Mouse (Mus musculus) urinary bladder, adult 2 months (tissue): ENCODE measurements around the gene Cep83. TPM values are rescaled to one million over a fixed set of nuclear protein-coding genes. Genes with fewer than 3 reads are reported as not detected.
A peak's percentile ranks its signal among the peaks of the same experiment; 100 is the strongest.
"Not testable (repeated sequence)": the region's sequence is repeated elsewhere in the genome, so short reads cannot be mapped to it uniquely, and the experiment has no call there.

ENCODE experiments used
- DNase-seq: peaks from one replicate; pipeline ENCODE4 v3.0.0; 2022; ENCODE audit warnings: low spot score
- polyA plus RNA-seq: library from polyadenylated mRNA; depleted of rRNA; stranded (reverse); fragments of >200 nt; gene quantifications from 2 replicates; pipeline ENCODE4 v1.2.3, GENCODE M21; 2012; rRNA removed

The Cep83 gene
- 10.1 and 10.8 TPM in 2 replicates for polyA plus RNA-seq

DNA sequence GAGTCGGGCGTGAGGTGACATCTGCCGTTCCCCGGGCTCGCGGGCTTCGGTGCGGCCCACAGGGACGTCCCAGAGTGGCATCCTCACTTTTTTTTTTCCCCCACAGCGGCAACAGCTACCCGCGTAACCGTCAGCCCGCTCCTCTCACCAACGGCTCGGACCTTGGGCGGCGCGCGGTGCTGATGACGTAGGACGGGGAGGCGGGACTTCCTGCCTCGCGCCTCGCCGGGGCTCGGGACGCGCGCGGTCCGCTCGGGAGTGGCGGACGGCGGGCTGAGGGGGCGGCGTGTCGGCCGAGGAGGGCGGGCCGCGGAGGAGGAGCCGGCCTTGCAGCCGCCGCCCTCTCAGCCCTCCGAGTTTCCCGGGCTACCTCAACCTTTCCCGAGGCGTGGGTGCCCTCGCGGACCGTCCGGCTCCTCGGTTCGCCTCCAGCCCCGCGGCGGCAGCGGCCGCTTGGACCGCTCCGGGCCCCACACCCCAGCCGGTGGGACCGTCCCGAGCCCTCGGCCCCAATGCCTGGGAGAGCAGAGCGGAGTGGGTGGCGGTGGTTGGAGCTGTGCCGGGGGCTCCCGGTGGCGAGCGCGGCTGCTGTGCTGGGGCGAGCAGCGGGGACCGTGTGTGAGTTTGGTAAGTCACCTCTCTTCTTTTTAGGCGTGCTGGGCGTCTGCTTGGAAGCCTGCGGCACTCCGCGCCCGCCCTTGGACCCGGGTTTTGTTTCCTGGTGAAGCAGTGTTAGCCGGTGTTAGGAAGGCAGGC is at the start of gene Cep83:
Cep83 (plus strand) TSS at position 235 of the 756 bp plus-strand sequence.
- peak; percentile 89 for DNase-seq

DNA sequence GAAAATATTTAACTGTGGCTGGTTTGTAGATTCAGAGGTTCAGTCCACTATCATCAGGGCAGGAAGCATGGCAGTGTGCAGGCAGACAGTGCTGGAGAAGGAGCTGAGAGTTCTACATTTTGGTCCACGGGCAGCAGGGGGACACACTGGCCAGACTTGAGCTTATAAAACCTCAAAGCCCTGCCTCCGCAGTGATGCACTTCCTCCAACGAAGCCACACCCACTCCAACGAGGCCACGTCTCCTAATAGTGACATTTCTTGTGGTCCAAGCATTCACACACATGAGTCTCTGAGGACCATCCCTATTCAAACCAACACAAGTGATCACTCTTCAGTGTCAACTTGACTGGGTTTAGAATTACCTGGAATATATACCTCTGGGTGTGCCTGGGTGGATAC is 49.2 kb upstream of the Cep83 start:
- DNase-seq: no peak

GRCm38 (mm10) chr10:94640067-94640466 is 48.4 kb upstream of the Cep83 start:
- DNase-seq: no peak

GRCm38 (mm10) chr10:94664036-94664435 is 24.4 kb upstream of the Cep83 start:
- no peak for DNase-seq

- DNase-seq: no peak
Measured at GRCm38 (mm10) chr10:94664455-94664854, 24.0 kb upstream of the Cep83 start.

DNA sequence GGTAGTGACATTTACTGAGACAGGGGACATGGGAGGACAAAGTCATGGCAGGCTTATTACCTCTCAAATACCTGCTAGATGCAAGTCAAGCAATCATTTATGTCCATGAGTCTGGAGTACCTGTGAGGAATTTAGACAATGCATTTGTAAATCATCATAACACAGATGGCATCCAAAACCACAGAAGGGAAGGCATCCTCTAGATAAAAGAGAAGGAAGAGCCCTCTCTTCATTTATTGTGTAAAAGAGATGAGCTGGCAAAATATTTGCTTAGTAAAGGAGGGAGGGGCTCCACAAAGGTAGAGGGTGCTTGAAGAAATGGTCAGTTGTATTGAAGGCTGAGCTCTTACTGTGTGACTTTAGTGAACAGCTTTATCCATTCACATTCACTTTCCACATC is 20.3 kb upstream of the Cep83 start:
- no peak for DNase-seq

GRCm38 (mm10) chr10:94687801-94688419 is 544 bp upstream of the Cep83 start:
- no peak for DNase-seq

DNA sequence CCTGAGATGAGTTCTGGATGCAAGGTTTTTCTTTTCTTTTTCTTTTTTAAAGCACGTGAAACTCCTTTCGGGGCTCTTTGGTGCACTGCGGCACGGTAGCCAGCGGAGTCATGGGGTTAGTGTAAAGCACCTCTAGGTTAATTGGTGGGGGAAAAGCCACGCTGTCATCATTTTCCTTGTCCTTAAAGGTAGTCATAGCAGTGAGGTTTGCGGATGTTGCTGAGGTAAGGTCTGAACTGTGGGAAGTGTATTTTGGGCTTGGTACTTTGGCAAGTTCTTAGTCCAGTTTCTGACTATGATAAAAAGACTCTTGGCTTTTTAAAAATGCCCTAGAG is 689 bp downstream of the Cep83 start:
- DNase-seq: no peak

GRCm38 (mm10) chr10:94690376-94690775 is 1.9 kb downstream of the Cep83 start:
- no peak for DNase-seq

DNA sequence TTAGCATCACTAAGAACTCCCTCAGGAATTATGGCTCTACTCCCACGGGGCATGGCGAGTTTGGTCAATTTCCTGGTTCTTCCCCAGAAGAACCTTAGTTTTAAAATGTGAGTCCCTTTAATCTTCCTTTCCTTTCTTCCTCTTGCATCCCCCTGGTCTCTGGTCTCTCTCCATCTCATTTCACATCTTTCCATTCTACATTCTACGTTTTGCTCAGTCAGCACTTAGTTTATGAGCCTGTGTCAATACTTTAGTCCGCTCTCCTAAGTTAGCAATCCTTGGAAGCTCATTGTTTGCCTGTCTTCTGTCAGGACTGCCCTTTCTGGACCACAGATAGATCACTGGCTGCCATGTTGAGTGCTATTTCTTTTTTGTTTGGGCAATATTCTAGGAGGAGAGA is 3.7 kb downstream of the Cep83 start:
- no peak for DNase-seq

DNA sequence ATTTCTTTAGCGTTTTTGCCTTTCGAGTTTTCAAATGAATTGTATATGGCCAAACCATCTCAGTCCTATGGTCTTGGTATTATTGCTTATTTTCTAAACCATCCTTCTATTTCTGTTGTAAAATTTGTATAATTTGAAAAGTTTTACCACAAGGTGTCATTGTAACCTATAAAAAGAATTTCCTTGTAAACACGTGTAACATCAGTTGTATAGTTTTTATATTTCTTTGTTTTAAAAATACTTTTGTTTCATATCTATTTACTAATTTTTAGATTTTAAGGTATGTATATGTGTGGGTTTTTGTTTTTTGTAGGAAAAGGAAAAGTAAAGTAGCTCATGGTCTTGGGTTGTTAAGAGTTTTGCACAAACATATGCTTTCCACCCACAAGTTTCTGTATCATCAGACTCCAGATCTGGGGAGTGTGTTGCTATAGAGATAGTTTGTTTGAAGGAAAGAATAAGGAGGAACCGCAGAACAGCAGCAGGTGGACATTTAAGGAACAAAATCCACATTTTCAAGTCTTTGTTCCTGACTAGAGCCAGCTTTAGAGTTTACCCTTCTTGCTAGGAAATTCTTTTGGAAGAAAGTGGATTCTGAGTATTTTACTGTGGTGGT is 17.3 kb downstream of the Cep83 start:
- DNase-seq: no peak

- no peak for DNase-seq
Measured at GRCm38 (mm10) chr10:94706695-94707094, 18.2 kb downstream of the Cep83 start.

- no peak for DNase-seq
Measured at GRCm38 (mm10) chr10:94709622-94710319, 21.3 kb downstream of the Cep83 start.

- DNase-seq: no peak
Measured at GRCm38 (mm10) chr10:94710320-94710695, 21.9 kb downstream of the Cep83 start.

DNA sequence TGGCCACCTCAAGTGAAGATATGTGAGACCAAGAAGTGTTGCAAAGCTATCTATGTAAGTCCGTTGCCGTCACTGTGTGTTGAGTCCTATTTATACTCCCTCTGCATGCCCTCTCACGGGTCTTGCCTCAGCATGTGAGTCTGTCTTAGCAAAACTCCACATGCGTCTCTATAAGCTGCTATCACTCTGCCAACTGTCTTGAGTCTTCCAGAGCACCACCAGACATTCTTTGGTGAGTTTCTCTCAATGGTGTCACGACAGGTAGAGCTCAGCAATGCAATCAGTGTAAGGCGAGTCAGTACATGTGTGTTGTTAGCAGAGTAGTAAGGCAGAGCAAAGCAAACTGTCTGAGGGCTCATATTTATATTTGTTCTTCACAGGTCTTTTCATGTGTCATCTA is 31.8 kb downstream of the Cep83 start:
- no peak for DNase-seq

GRCm38 (mm10) chr10:94728053-94728452 is 39.6 kb downstream of the Cep83 start:
- DNase-seq: not testable (repeated sequence)

GRCm38 (mm10) chr10:94730445-94730844 is 42.0 kb downstream of the Cep83 start:
- no peak for DNase-seq

GRCm38 (mm10) chr10:94734829-94735228 is 46.4 kb downstream of the Cep83 start:
- no peak for DNase-seq

DNA sequence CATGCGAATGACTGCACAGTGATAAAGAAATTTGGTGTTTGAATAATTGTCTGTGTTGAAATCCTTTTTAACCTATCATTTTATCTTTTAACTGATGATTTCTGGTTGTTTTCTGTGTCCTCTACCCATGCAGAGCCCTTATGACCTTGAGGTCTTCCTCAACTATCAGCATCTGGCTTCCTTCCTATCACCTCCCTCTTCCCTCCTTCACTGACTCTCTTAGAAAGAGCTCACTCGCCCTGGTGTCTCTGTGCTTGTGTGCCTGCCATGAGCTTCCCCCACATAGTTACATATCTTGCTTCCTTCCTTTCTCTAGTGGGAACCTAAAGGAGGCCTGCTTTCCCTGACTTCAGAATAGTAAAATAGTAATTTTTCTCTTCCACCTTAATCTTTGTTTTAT is 51.8 kb downstream of the Cep83 start:
- DNase-seq: no peak

DNA sequence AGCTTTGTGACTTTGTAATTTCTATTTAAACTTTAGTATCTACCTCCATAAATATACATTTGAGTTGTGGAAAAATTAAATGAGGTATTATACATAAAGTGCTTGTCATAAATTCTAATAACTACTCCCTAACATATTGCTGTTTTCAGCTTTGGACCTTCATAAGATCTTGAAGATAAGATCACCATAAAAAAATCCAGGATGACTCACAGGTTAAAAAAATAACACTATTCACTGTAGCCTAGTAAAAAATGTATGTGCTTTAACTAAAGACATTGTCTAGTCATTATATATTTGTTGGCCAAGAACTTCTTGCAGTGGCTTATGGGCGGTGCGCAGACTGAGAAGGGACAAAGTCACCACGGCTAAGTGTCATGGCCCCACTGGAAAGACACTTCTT is 53.0 kb downstream of the Cep83 start:
- no peak for DNase-seq

GRCm38 (mm10) chr10:94747011-94747410 is 58.6 kb downstream of the Cep83 start:
- no peak for DNase-seq

GRCm38 (mm10) chr10:94771496-94771895 is 83.0 kb downstream of the Cep83 start:
- DNase-seq: no peak

- no peak for DNase-seq
Measured at GRCm38 (mm10) chr10:94777576-94777975, 89.1 kb downstream of the Cep83 start.
